Mouse (Mus musculus) hindbrain, embryonic 12.5 days (tissue): Measurements from ENCODE around the gene Khdrbs1. TPM values are rescaled to one million over a fixed set of nuclear protein-coding genes. Genes with fewer than 3 reads are reported as not detected.

Experiments used
- ATAC-seq: fragments of 200-750 bp; cut with Nextera tagmentation; 2 replicates; pipeline ENCODE4 v1.8.0; 2017; ENCODE audit warnings: moderate TSS enrichment; ENCODE audit not compliant: low FRiP score
- H3K27ac ChIP-seq: fragments of 300-500 bp; sonication (generic); 2 replicates; pipeline ENCODE4 v1.5.1; 2016; ENCODE audit warnings: mild to moderate bottlenecking
- H3K27me3 ChIP-seq: fragments of 300-500 bp; sonication (generic); 2 replicates; pipeline ENCODE4 v1.6.1; 2016; ENCODE audit warnings: mild to moderate bottlenecking
- H3K36me3 ChIP-seq: fragments of 300-500 bp; sonication (generic); 2 replicates; pipeline ENCODE4 v1.6.1; 2016; ENCODE audit warnings: mild to moderate bottlenecking
- H3K4me1 ChIP-seq: fragments of 300-500 bp; sonication (generic); 2 replicates; pipeline ENCODE4 v1.6.1; 2016
- H3K4me2 ChIP-seq: fragments of 300-500 bp; sonication (generic); replicated peaks from 2 replicates; pipeline ENCODE4 v1.6.1; 2016; ENCODE audit warnings: mild to moderate bottlenecking
- H3K4me3 ChIP-seq: fragments of 300-500 bp; sonication (generic); 2 replicates; pipeline ENCODE4 v1.5.1; 2016; ENCODE audit warnings: mild to moderate bottlenecking
- H3K9ac ChIP-seq: fragments of 300-500 bp; sonication (generic); 2 replicates; pipeline ENCODE4 v1.6.1; 2016; ENCODE audit warnings: mild to moderate bottlenecking, moderate library complexity
- H3K9me3 ChIP-seq: fragments of 300-500 bp; sonication (generic); replicated peaks from 2 replicates; pipeline ENCODE4 v1.6.1; 2016; ENCODE audit warnings: mild to moderate bottlenecking
- WGBS: fragments of 180-500 bp; shearing (Covaris S2); methylation state at CpG from one replicate; pipeline ENCODE4 v1.1.7; 2016; 5-methylcytosine and 5-hydroxymethylcytosine counted together
- polyA plus RNA-seq: library from polyadenylated mRNA; unstranded; fragments of >200 nt; fragmentation: Nextera tagmentation; extraction: Ambion mirVana; gene quantifications from 2 replicates; pipeline ENCODE4 v1.2.1, GENCODE M21; 2016

Khdrbs1 gene
- polyA plus RNA-seq, 1 experiment from 2014 or later: 215 TPM

- ATAC-seq: no peak
- Histone ChIP-seq H3K9me3 (no peaks in the 10 kb centered on the region), H3K36me3 (peaks cover 27% of the 10 kb centered on the region), H3K27me3 (no peaks in the 10 kb centered on the region), H3K27ac (no peak overlapping the region), H3K4me1 (peaks cover 38% of the 10 kb centered on the region), H3K9ac (no peak overlapping the region), H3K4me3 (no peak overlapping the region), H3K4me2 (no peak overlapping the region)
- WGBS: 86% methylated on average over 1 of the region's 1 CpGs
Observed at GRCm38 (mm10) chr4:129700216-129700615, 41.9 kb downstream of the Khdrbs1 start.

GRCm38 (mm10) chr4:129697191-129697590 is 44.9 kb downstream of the Khdrbs1 start:
- no peak for ATAC-seq

GRCm38 (mm10) chr4:129696158-129696985 is 45.7 kb downstream of the Khdrbs1 start, which contains the start of gene Tmem39b:
Gene Tmem39b (minus strand): TSS chr4:129696838.
- H3K9me3 ChIP-seq: no peaks in the 10 kb centered on the region
- H3K4me1 ChIP-seq: peaks cover 15% of the 10 kb centered on the region
- peaks cover 29% of the 10 kb centered on the region for H3K36me3 ChIP-seq
- H3K9ac ChIP-seq: peak within 1 kb of the TSS; percentile 82
- peak within 1 kb of the TSS; percentile 62 for H3K4me2 ChIP-seq
- ATAC-seq: peak; percentile 90
- H3K27ac ChIP-seq: peak within 1 kb of the TSS; percentile 98
- 1% methylated on average over 56 of the region's 57 CpGs for WGBS
- peak within 1 kb of the TSS; percentile 76 for H3K4me3 ChIP-seq
- no peaks in the 10 kb centered on the region for H3K27me3 ChIP-seq

More at GRCm38 (mm10) chr4:129697191-129697590, 44.9 kb downstream of the Khdrbs1 start:
- Histone ChIP-seq H3K9ac (peak overlapping the region; percentile 82), H3K9me3 (no peaks in the 10 kb centered on the region), H3K4me1 (peaks cover 22% of the 10 kb centered on the region), H3K36me3 (peaks cover 24% of the 10 kb centered on the region), H3K4me3 (peak overlapping the region; percentile 76), H3K27ac (peak overlapping the region; percentile 98), H3K4me2 (peak overlapping the region; percentile 62), H3K27me3 (no peaks in the 10 kb centered on the region)
- WGBS: 88% methylated on average over 7 of the region's 7 CpGs

GRCm38 (mm10) chr4:129695815-129696157 is 46.3 kb downstream of the Khdrbs1 start:
- Histone ChIP-seq H3K9me3 (no peaks in the 10 kb centered on the region), H3K27me3 (no peaks in the 10 kb centered on the region), H3K9ac (peak overlapping the region; percentile 82), H3K4me3 (peak overlapping the region; percentile 76), H3K4me2 (peak overlapping the region; percentile 62), H3K4me1 (peaks cover 14% of the 10 kb centered on the region), H3K36me3 (peaks cover 35% of the 10 kb centered on the region), H3K27ac (peak overlapping the region; percentile 98)
- WGBS: 23% methylated on average over 6 of the region's 6 CpGs
- peak; percentile 18 for ATAC-seq

- WGBS: 95% methylated on average over 6 of the region's 6 CpGs
Observed at GRCm38 (mm10) chr4:129684531-129684930, 57.6 kb downstream of the Khdrbs1 start.

GRCm38 (mm10) chr4:129683901-129684493 is 58.1 kb downstream of the Khdrbs1 start:
- H3K4me2 ChIP-seq: no peak overlapping the region
- no peaks in the 10 kb centered on the region for H3K4me1 ChIP-seq
- ATAC-seq: no peak
- H3K27me3 ChIP-seq: no peaks in the 10 kb centered on the region
- no peaks in the 10 kb centered on the region for H3K9me3 ChIP-seq
- 89% methylated on average over 11 of the region's 11 CpGs for WGBS
- H3K36me3 ChIP-seq: peaks cover 91% of the 10 kb centered on the region
- no peak overlapping the region for H3K4me3 ChIP-seq
- no peak overlapping the region for H3K27ac ChIP-seq
- H3K9ac ChIP-seq: no peak overlapping the region

More at GRCm38 (mm10) chr4:129684531-129684930, 57.6 kb downstream of the Khdrbs1 start:
- Histone ChIP-seq H3K4me3 (no peak overlapping the region), H3K36me3 (peaks cover 91% of the 10 kb centered on the region), H3K27ac (no peak overlapping the region), H3K9me3 (no peaks in the 10 kb centered on the region), H3K4me1 (no peaks in the 10 kb centered on the region), H3K4me2 (no peak overlapping the region), H3K9ac (no peak overlapping the region), H3K27me3 (no peaks in the 10 kb centered on the region)
- ATAC-seq: no peak

GRCm38 (mm10) chr4:129681837-129682236 is 60.3 kb downstream of the Khdrbs1 start:
- Histone ChIP-seq H3K36me3 (peaks cover 92% of the 10 kb centered on the region), H3K9ac (no peak overlapping the region)

GRCm38 (mm10) chr4:129672878-129673449 is 69.1 kb downstream of the Khdrbs1 start:
- Histone ChIP-seq H3K4me3 (peak overlapping the region; percentile 99), H3K27ac (peak overlapping the region; percentile 96), H3K9ac (peak overlapping the region; percentile 96; the same call in 1 of the 2 replicates), H3K27me3 (no peaks in the 10 kb centered on the region), H3K36me3 (peaks cover 21% of the 10 kb centered on the region), H3K4me1 (peaks cover 17% of the 10 kb centered on the region), H3K4me2 (peak overlapping the region; percentile 98), H3K9me3 (no peaks in the 10 kb centered on the region)
- 10% methylated on average over 10 of the region's 10 CpGs for WGBS
- no peak for ATAC-seq

More at GRCm38 (mm10) chr4:129681837-129682236, 60.3 kb downstream of the Khdrbs1 start:
- WGBS: 97% methylated on average over 11 of the region's 11 CpGs
- Histone ChIP-seq H3K4me3 (no peak overlapping the region), H3K4me1 (no peaks in the 10 kb centered on the region), H3K4me2 (no peak overlapping the region), H3K9me3 (no peaks in the 10 kb centered on the region), H3K27me3 (no peaks in the 10 kb centered on the region), H3K27ac (no peak overlapping the region)
- no peak for ATAC-seq

- Histone ChIP-seq H3K9ac (peak within 1 kb of the TSS; percentile 96), H3K4me2 (peak within 1 kb of the TSS; percentile 98), H3K9me3 (no peaks in the 10 kb centered on the region), H3K27me3 (no peaks in the 10 kb centered on the region), H3K4me1 (peaks cover 17% of the 10 kb centered on the region), H3K27ac (peak within 1 kb of the TSS; percentile 96), H3K4me3 (peak within 1 kb of the TSS; percentile 99), H3K36me3 (peaks cover 17% of the 10 kb centered on the region)
- peak; percentile 91 for ATAC-seq
- under 1% methylated on average over 65 of the region's 65 CpGs for WGBS
Observed at GRCm38 (mm10) chr4:129672083-129672877, 69.8 kb downstream of the Khdrbs1 start, which contains the start of gene Kpna6. Gene Kpna6 (minus strand): TSS chr4:129672767.

- H3K27me3 ChIP-seq: no peaks in the 10 kb centered on the region
- peak overlapping the region; percentile 99 for H3K4me3 ChIP-seq
- peak overlapping the region; percentile 98 for H3K4me2 ChIP-seq
- no peak; the same call in 1 of the 2 replicates for ATAC-seq
- H3K36me3 ChIP-seq: peaks cover 10% of the 10 kb centered on the region
- peak overlapping the region; percentile 96 for H3K27ac ChIP-seq
- 9% methylated on average over 12 of the region's 12 CpGs for WGBS
- H3K9me3 ChIP-seq: no peaks in the 10 kb centered on the region
- H3K4me1 ChIP-seq: peaks cover 17% of the 10 kb centered on the region
- H3K9ac ChIP-seq: peak overlapping the region; percentile 96
Observed at GRCm38 (mm10) chr4:129671491-129672082, 70.5 kb downstream of the Khdrbs1 start.

GRCm38 (mm10) chr4:129662255-129662813 is 79.8 kb downstream of the Khdrbs1 start:
- peaks cover 38% of the 10 kb centered on the region for H3K36me3 ChIP-seq
- WGBS: 98% methylated on average over 3 of the region's 3 CpGs

More at GRCm38 (mm10) chr4:129662255-129662813, 79.8 kb downstream of the Khdrbs1 start:
- Histone ChIP-seq H3K9me3 (no peaks in the 10 kb centered on the region), H3K27ac (no peak overlapping the region), H3K4me2 (no peak overlapping the region), H3K4me3 (no peak overlapping the region), H3K4me1 (no peaks in the 10 kb centered on the region), H3K9ac (no peak overlapping the region), H3K27me3 (no peaks in the 10 kb centered on the region)
- no peak for ATAC-seq
